Mouse (Mus musculus) midbrain, embryonic 11.5 days (tissue): ENCODE results near the gene Mdh1. TPM values are rescaled to one million over a fixed set of nuclear protein-coding genes. Genes with fewer than 3 reads are reported as not detected.
"Not testable (repeated sequence)": the region's sequence is repeated elsewhere in the genome, so short reads cannot be mapped to it uniquely, and the experiment has no call there.

ENCODE experiments used
- ATAC-seq: fragments of 200-750 bp; cut with Nextera tagmentation; 2 replicates; pipeline ENCODE4 v1.8.0; 2017; ENCODE audit warnings: moderate TSS enrichment, moderate library complexity; ENCODE audit not compliant: low FRiP score
- DNase-seq: peaks from one replicate; pipeline ENCODE4 v3.0.0; 2015; ENCODE audit warnings: low spot score; ENCODE audit errors: missing footprints
- H3K27ac ChIP-seq: fragments of 300-500 bp; sonication (generic); 2 replicates; pipeline ENCODE4 v1.5.1; 2014; ENCODE audit warnings: low read depth, low read length
- H3K27me3 ChIP-seq: fragments of 300-500 bp; sonication (generic); 2 replicates; pipeline ENCODE4 v1.6.1; 2014; ENCODE audit warnings: mild to moderate bottlenecking, low read length, moderate library complexity, mixed read lengths; ENCODE audit not compliant: control insufficient read depth, insufficient read depth
- H3K36me3 ChIP-seq: fragments of 300-500 bp; sonication (generic); 2 replicates; pipeline ENCODE4 v1.6.1; 2014; ENCODE audit warnings: mild to moderate bottlenecking, low read length, moderate library complexity, mixed read lengths; ENCODE audit not compliant: control insufficient read depth, insufficient read depth
- H3K4me1 ChIP-seq: fragments of 300-500 bp; sonication (generic); 2 replicates; pipeline ENCODE4 v1.6.1; 2014; ENCODE audit warnings: low read length; ENCODE audit not compliant: control insufficient read depth, insufficient read depth
- H3K4me2 ChIP-seq: fragments of 300-500 bp; sonication (generic); 2 replicates; pipeline ENCODE4 v1.6.1; 2014; ENCODE audit warnings: mild to moderate bottlenecking, moderate library complexity
- H3K4me3 ChIP-seq: fragments of 300-500 bp; sonication (generic); 2 replicates; pipeline ENCODE4 v1.5.1; 2014; ENCODE audit warnings: low read depth, low read length
- H3K9ac ChIP-seq: fragments of 300-500 bp; sonication (generic); 2 replicates; pipeline ENCODE4 v1.6.1; 2014; ENCODE audit warnings: low read length
- H3K9me3 ChIP-seq: fragments of 300-500 bp; sonication (generic); 2 replicates; pipeline ENCODE4 v1.6.1; 2016; ENCODE audit warnings: low read length; ENCODE audit not compliant: control insufficient read depth
- WGBS: fragments of 180-500 bp; shearing (Covaris S2); extraction: QIAGEN DNeasy Blood & Tissue Kit; methylation state at CpG from one replicate; pipeline ENCODE4 v1.1.7; 2014; 5-methylcytosine and 5-hydroxymethylcytosine counted together
- microRNA-seq: library from miRNA; unstranded; fragments of <30 nt; microRNA quantifications from one replicate; pipeline ENCODE4, GENCODE M21; 2017
- polyA plus RNA-seq: library from polyadenylated mRNA; unstranded; fragments of >200 nt; fragmentation: Nextera tagmentation; extraction: Ambion mirVana; gene quantifications from 2 replicates; pipeline ENCODE4 v1.2.1, GENCODE M21; 2014

Gene Mdh1
- polyA plus RNA-seq, 1 experiment from 2014 or later = 455 TPM

DNA sequence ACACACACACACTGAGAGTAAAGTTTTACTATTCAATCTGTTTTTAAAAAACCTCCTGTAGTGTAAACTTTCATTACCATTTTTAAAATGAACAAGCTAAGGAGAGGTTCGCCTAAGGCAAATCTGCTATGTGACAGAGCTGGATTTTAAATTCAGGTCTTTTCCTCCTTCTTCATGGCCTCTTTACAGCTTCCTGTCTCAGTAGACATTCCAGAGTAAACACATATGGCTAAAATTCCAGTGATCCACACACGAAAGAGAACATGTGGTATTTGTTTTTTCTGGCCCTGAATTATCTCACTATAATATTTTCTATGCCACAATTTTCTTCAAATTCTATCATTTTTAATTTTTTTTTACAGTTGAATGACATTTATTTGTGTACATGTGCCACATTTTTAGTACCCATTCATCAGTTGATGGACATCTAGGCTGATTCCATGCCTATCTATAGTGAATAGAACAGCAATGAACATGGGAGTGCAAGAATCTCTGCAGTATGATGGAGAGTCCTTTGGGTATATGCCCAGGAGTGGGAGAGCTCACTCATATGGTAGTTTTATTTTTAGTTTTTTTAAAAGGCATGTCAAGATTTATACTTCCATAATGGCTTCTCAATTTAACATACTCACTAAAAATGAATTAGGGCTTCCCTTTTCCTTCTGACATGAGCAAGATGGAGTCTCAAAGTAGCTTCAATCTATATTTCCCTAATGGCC, 43.3 kb downstream of the Mdh1 start:
- DNase-seq (no peak), ATAC-seq (no peak)
- H3K27me3 ChIP-seq = no peaks in the 10 kb centered on the region
- WGBS = 65% methylated on average over 2 of the region's 2 CpGs
- H3K27ac ChIP-seq = no peak overlapping the region
- H3K4me2 ChIP-seq = no peak overlapping the region
- no peaks in the 10 kb centered on the region for H3K36me3 ChIP-seq
- H3K4me1 ChIP-seq = no peaks in the 10 kb centered on the region
- H3K9ac ChIP-seq = no peak overlapping the region
- no peaks in the 10 kb centered on the region for H3K9me3 ChIP-seq
- no peak overlapping the region for H3K4me3 ChIP-seq

DNA sequence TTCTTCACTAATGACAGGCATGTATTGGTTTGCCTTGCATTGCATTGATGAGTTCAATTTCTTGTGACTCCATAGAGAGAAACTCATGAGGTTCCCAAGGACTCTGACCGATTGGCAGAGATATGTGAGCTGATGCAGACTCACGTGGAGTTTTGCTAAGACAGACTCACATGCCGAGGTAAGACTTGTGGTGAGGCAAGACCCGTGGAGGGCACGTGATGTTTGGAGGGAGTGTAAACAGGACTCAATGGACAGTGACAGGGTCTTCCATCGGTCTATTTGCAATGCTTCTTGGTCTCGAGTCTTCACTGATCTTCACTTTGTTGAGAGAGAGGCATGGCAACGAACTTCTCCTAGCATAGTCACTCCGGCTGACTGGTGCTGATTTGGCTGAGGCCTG, 54.4 kb downstream of the Mdh1 start:
- WGBS = 92% methylated on average over 9 of the region's 9 CpGs
- H3K9me3 ChIP-seq = no peaks in the 10 kb centered on the region
- no peaks in the 10 kb centered on the region for H3K36me3 ChIP-seq
- H3K27me3 ChIP-seq = no peaks in the 10 kb centered on the region
- no peak for DNase-seq
- no peak for ATAC-seq
- H3K27ac ChIP-seq = no peak overlapping the region
- no peak overlapping the region for H3K4me2 ChIP-seq
- no peaks in the 10 kb centered on the region for H3K4me1 ChIP-seq
- H3K9ac ChIP-seq = no peak overlapping the region
- no peak overlapping the region for H3K4me3 ChIP-seq

DNA sequence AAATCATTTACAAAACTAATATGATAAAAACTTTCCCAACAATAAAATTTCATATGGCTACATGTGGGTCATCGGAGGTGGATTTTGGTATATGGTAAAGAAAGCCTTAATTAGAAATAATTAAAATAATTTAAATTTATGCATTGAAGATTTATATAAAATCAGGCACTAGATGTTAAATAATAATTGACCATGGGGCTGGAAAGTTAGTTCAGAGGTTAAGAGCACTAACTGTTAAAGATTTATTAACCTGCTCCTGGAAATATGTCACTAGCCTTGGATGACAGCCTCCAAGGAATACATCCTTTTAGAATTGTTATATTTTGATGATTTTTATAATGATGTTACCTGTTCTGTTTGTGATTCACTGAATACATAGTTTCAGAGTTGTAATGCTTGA, 55.8 kb downstream of the Mdh1 start:
- 92% methylated on average over 1 of the region's 1 CpGs for WGBS
- ATAC-seq = not testable (repeated sequence)

DNA sequence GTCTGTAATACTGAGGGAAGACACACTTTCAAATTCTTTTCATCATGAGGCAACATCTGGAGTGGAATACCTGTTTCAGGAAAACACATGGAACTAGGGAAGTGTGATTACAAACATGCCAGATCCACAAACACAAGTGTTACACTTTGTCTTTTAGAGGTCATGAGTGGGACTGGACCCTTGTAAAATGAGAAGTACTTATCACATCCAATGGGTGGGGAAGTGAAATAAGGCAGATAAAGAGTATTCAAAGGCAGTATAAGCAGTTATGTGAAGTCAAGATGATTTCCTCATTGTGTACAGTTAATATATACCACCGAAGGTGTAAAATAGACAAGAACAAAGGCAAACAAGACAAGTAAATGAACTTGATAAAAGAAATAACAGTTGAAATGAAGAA, 61.6 kb downstream of the Mdh1 start:
- H3K9me3 ChIP-seq, H3K9ac ChIP-seq, DNase-seq, ATAC-seq, H3K27me3 ChIP-seq, H3K4me3 ChIP-seq, H3K4me2 ChIP-seq, H3K36me3 ChIP-seq, H3K4me1 ChIP-seq, H3K27ac ChIP-seq: not testable (repeated sequence)
- WGBS = 87% methylated on average over 1 of the region's 1 CpGs

More for the DNA sequence above, 55.8 kb downstream of the Mdh1 start:
- H3K27me3 ChIP-seq, H3K4me1 ChIP-seq, H3K4me3 ChIP-seq, H3K36me3 ChIP-seq, DNase-seq, H3K9ac ChIP-seq, H3K4me2 ChIP-seq, H3K27ac ChIP-seq, H3K9me3 ChIP-seq: not testable (repeated sequence)

DNA sequence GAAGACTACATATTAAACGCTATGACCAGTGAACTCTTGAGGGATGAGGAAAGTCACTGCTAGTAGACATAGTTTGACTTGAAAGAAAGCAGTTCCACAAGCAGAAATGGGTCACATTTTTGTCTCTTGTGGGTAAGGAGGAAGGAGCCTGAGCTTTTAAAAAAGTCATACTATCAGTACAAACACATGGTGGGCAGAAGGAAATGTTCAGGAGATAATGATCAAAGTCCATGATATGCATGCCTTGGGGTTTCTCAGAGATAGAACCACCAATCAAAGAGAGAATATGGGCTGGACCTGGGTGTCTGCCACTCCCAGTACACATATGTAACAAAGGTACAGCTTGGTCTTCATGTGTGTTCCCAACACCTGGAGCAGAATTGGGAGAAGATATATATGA, 63.5 kb downstream of the Mdh1 start:
- not testable (repeated sequence) for H3K4me1 ChIP-seq, H3K36me3 ChIP-seq, DNase-seq, H3K9ac ChIP-seq, ATAC-seq, H3K27ac ChIP-seq, H3K27me3 ChIP-seq, H3K4me3 ChIP-seq, H3K9me3 ChIP-seq, H3K4me2 ChIP-seq
- 71% methylated on average over 1 of the region's 1 CpGs for WGBS

DNA sequence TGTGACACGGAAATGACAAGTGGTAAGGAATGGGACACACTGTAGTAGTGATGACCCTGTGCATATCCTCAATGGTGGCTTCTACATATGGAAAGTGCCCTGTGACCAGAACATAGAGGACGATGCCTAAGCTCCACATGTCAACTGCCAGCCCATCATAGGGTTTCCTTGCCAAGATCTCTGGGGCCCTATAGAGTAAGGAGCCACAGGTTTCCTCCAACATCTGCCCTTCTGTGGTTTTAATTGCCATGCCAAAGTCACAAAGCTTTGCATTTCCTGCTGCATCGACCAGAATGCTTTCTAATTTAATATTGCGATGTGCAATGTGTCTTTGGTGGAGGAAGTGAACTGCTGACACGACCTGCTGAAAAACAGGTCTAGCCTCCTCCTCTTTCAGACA, 65.1 kb downstream of the Mdh1 start:
- not testable (repeated sequence) for H3K27me3 ChIP-seq, H3K4me3 ChIP-seq, H3K4me1 ChIP-seq, H3K4me2 ChIP-seq, H3K9me3 ChIP-seq, ATAC-seq, H3K9ac ChIP-seq, DNase-seq, H3K27ac ChIP-seq, H3K36me3 ChIP-seq
- WGBS = 89% methylated on average over 5 of the region's 5 CpGs

Small RNA genes lying within 50 kb of the gene (microRNA-seq; reads per million reads assigned to microRNA genes)
- gene Gm22990 = not detected

Other genes with a start within 250 kb of the Mdh1 start
- gene Ugp2, start 201.2 kb downstream of the Mdh1 start, polyA plus RNA-seq = 70.0 and 75.2 TPM in 2 replicates
- gene Wdpcp, start 132 bp downstream of the Mdh1 start, polyA plus RNA-seq = 10.9 and 13.6 TPM in 2 replicates